Mouse (Mus musculus) brain, embryonic 14.5 days (tissue): ENCODE measurements at regions not wholly inside any gene's neighbourhood (a gene's known extent, or its start where the extent isn't known, plus 50 kb on each side); places are given as distances from the start of the nearest gene placed in this dataset.

ENCODE experiments used
- CTCF ChIP-seq: fragments of 200-500 bp; IDR thresholded peaks from 2 replicates; pipeline ENCODE4 v1.5.1; 2012; ENCODE audit warnings: inconsistent platforms, mild to moderate bottlenecking, moderate library complexity, borderline replicate concordance; ENCODE audit not compliant: insufficient read depth, insufficient read length; ENCODE audit errors: extremely low read depth
- POLR2A ChIP-seq: fragments of 200-500 bp; IDR thresholded peaks from 2 replicates; pipeline ENCODE4 v1.6.1; 2012; ENCODE audit warnings: mild to moderate bottlenecking, inconsistent platforms, borderline replicate concordance; ENCODE audit not compliant: poor library complexity, insufficient read depth, insufficient read length, severe bottlenecking; ENCODE audit errors: extremely low read depth

DNA sequence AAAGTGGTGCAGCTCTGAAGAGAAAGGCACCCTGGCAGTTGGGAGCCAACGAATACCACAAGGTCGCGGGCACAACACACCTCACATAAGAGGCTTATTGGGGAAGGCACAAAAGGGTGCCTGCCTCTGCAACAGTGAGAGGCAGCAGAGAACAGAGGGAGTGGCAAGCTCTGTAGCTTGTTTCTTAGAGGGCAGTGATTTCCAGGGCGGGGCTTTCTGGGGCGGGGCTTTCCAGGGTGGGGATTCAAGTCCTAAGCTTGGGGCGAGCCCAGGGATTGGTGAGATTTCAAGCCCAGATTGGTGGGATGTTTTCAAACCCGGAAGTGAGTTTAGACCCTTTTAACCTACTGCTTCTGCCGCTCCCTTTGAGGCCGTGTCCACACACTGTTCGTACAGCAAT, 435.8 kb upstream of the Kcnab2 start:
- TF ChIP-seq CTCF = no peak
- TF ChIP-seq POLR2A = no peak
